Mouse (Mus musculus): ENCODE measurements around the gene Larp4b. TPM values are rescaled to one million over a fixed set of nuclear protein-coding genes. Genes with fewer than 3 reads are reported as not detected.

The Larp4b gene
- polyA plus RNA-seq, 1 experiment from 2014 or later = 42.4 TPM

- no peak for ATAC-seq
- 93% methylated on average over 3 of the region's 3 CpGs for WGBS
- H3K4me3 ChIP-seq (replicated peaks; ENCODE audit: low read length) = no peak overlapping the region
- no peak overlapping the region for H3K9ac ChIP-seq (replicated peaks; ENCODE audit: low read depth, low read length)
- no peak overlapping the region for H3K4me2 ChIP-seq (ENCODE audit: low read length)
- no peaks in the 10 kb centered on the region for H3K4me1 ChIP-seq (replicated peaks; ENCODE audit: control insufficient read depth, insufficient read depth, low read length)
- no peaks in the 10 kb centered on the region for H3K36me3 ChIP-seq (ENCODE audit: control insufficient read depth, insufficient read depth)
- H3K27me3 ChIP-seq (replicated peaks; ENCODE audit: control insufficient read depth, insufficient read depth, low read length) = no peaks in the 10 kb centered on the region
- H3K9me3 ChIP-seq (ENCODE audit: control insufficient read depth, low read length) = no peaks in the 10 kb centered on the region
- H3K27ac ChIP-seq (ENCODE audit: low read length) = no peak overlapping the region
Measured at GRCm38 (mm10) chr13:9113735-9114134, 20.1 kb downstream of the Larp4b start.

- ATAC-seq = no peak
- H3K4me2 ChIP-seq (ENCODE audit: low read length) = no peak overlapping the region
- H3K9me3 ChIP-seq (ENCODE audit: control insufficient read depth, low read length) = no peaks in the 10 kb centered on the region
- WGBS = 89% methylated on average over 10 of the region's 10 CpGs
- no peaks in the 10 kb centered on the region for H3K27me3 ChIP-seq (replicated peaks; ENCODE audit: control insufficient read depth, insufficient read depth, low read length)
- H3K36me3 ChIP-seq (ENCODE audit: control insufficient read depth, insufficient read depth) = peaks cover 10% of the 10 kb centered on the region
- no peaks in the 10 kb centered on the region for H3K4me1 ChIP-seq (replicated peaks; ENCODE audit: control insufficient read depth, insufficient read depth, low read length)
- no peak overlapping the region for H3K9ac ChIP-seq (replicated peaks; ENCODE audit: low read depth, low read length)
- H3K4me3 ChIP-seq (replicated peaks; ENCODE audit: low read length) = no peak overlapping the region
- no peak overlapping the region for H3K27ac ChIP-seq (ENCODE audit: low read length)
Measured at GRCm38 (mm10) chr13:9120835-9121542, 27.3 kb downstream of the Larp4b start.

GRCm38 (mm10) chr13:9122045-9122444, 28.4 kb downstream of the Larp4b start:
- Histone ChIP-seq H3K9me3 (ENCODE audit: control insufficient read depth, low read length) (no peaks in the 10 kb centered on the region), H3K27me3 (replicated peaks; ENCODE audit: control insufficient read depth, insufficient read depth, low read length) (no peaks in the 10 kb centered on the region), H3K27ac (ENCODE audit: low read length) (no peak overlapping the region), H3K36me3 (ENCODE audit: control insufficient read depth, insufficient read depth) (peaks cover 13% of the 10 kb centered on the region), H3K9ac (replicated peaks; ENCODE audit: low read depth, low read length) (no peak overlapping the region), H3K4me1 (replicated peaks; ENCODE audit: control insufficient read depth, insufficient read depth, low read length) (no peaks in the 10 kb centered on the region), H3K4me2 (ENCODE audit: low read length) (no peak overlapping the region), H3K4me3 (replicated peaks; ENCODE audit: low read length) (no peak overlapping the region)
- ATAC-seq = no peak
- WGBS = 92% methylated on average over 4 of the region's 4 CpGs

GRCm38 (mm10) chr13:9125193-9125592, 31.5 kb downstream of the Larp4b start:
- no peaks in the 10 kb centered on the region for H3K9me3 ChIP-seq (ENCODE audit: control insufficient read depth, low read length)
- ATAC-seq = no peak
- no peaks in the 10 kb centered on the region for H3K4me1 ChIP-seq (replicated peaks; ENCODE audit: control insufficient read depth, insufficient read depth, low read length)
- WGBS = 91% methylated on average over 7 of the region's 7 CpGs
- H3K9ac ChIP-seq (replicated peaks; ENCODE audit: low read depth, low read length) = no peak overlapping the region
- H3K4me2 ChIP-seq (ENCODE audit: low read length) = no peak overlapping the region
- H3K27ac ChIP-seq (ENCODE audit: low read length) = no peak overlapping the region
- H3K36me3 ChIP-seq (ENCODE audit: control insufficient read depth, insufficient read depth) = peaks cover 21% of the 10 kb centered on the region
- H3K27me3 ChIP-seq (replicated peaks; ENCODE audit: control insufficient read depth, insufficient read depth, low read length) = no peaks in the 10 kb centered on the region
- no peak overlapping the region for H3K4me3 ChIP-seq (replicated peaks; ENCODE audit: low read length)

- Histone ChIP-seq H3K9me3 (ENCODE audit: control insufficient read depth, low read length) (no peaks in the 10 kb centered on the region), H3K4me3 (replicated peaks; ENCODE audit: low read length) (no peak overlapping the region), H3K27ac (ENCODE audit: low read length) (no peak overlapping the region), H3K4me2 (ENCODE audit: low read length) (no peak overlapping the region), H3K36me3 (ENCODE audit: control insufficient read depth, insufficient read depth) (peaks cover 25% of the 10 kb centered on the region), H3K27me3 (replicated peaks; ENCODE audit: control insufficient read depth, insufficient read depth, low read length) (no peaks in the 10 kb centered on the region), H3K9ac (replicated peaks; ENCODE audit: low read depth, low read length) (no peak overlapping the region), H3K4me1 (replicated peaks; ENCODE audit: control insufficient read depth, insufficient read depth, low read length) (no peaks in the 10 kb centered on the region)
- 95% methylated on average over 4 of the region's 4 CpGs for WGBS
- ATAC-seq = no peak
Measured at GRCm38 (mm10) chr13:9127715-9128114, 34.0 kb downstream of the Larp4b start.

- H3K4me1 ChIP-seq (replicated peaks; ENCODE audit: control insufficient read depth, insufficient read depth, low read length) = no peaks in the 10 kb centered on the region
- H3K4me3 ChIP-seq (replicated peaks; ENCODE audit: low read length) = no peak overlapping the region
- no peak overlapping the region for H3K27ac ChIP-seq (ENCODE audit: low read length)
- no peak overlapping the region for H3K4me2 ChIP-seq (ENCODE audit: low read length)
- H3K9me3 ChIP-seq (ENCODE audit: control insufficient read depth, low read length) = no peaks in the 10 kb centered on the region
- no peaks in the 10 kb centered on the region for H3K27me3 ChIP-seq (replicated peaks; ENCODE audit: control insufficient read depth, insufficient read depth, low read length)
- H3K9ac ChIP-seq (replicated peaks; ENCODE audit: low read depth, low read length) = no peak overlapping the region
- 92% methylated on average over 6 of the region's 6 CpGs for WGBS
- ATAC-seq = no peak
- peaks cover 23% of the 10 kb centered on the region for H3K36me3 ChIP-seq (ENCODE audit: control insufficient read depth, insufficient read depth)
Measured at GRCm38 (mm10) chr13:9128707-9129314, 35.1 kb downstream of the Larp4b start.

- ATAC-seq = no peak
- Histone ChIP-seq H3K36me3 (ENCODE audit: control insufficient read depth, insufficient read depth) (peaks cover 12% of the 10 kb centered on the region), H3K4me2 (ENCODE audit: low read length) (no peak overlapping the region), H3K4me1 (replicated peaks; ENCODE audit: control insufficient read depth, insufficient read depth, low read length) (no peaks in the 10 kb centered on the region), H3K9me3 (ENCODE audit: control insufficient read depth, low read length) (no peaks in the 10 kb centered on the region), H3K4me3 (replicated peaks; ENCODE audit: low read length) (no peak overlapping the region), H3K27ac (ENCODE audit: low read length) (no peak overlapping the region), H3K27me3 (replicated peaks; ENCODE audit: control insufficient read depth, insufficient read depth, low read length) (no peaks in the 10 kb centered on the region), H3K9ac (replicated peaks; ENCODE audit: low read depth, low read length) (no peak overlapping the region)
- 79% methylated on average over 2 of the region's 2 CpGs for WGBS
Measured at GRCm38 (mm10) chr13:9134421-9134820, 40.7 kb downstream of the Larp4b start.

- H3K4me2 ChIP-seq (ENCODE audit: low read length) = no peak overlapping the region
- WGBS = 89% methylated on average over 6 of the region's 6 CpGs
- H3K27me3 ChIP-seq (replicated peaks; ENCODE audit: control insufficient read depth, insufficient read depth, low read length) = no peaks in the 10 kb centered on the region
- ATAC-seq = no peak
- no peak overlapping the region for H3K9ac ChIP-seq (replicated peaks; ENCODE audit: low read depth, low read length)
- H3K9me3 ChIP-seq (ENCODE audit: control insufficient read depth, low read length) = no peaks in the 10 kb centered on the region
- H3K4me1 ChIP-seq (replicated peaks; ENCODE audit: control insufficient read depth, insufficient read depth, low read length) = no peaks in the 10 kb centered on the region
- peaks cover 10% of the 10 kb centered on the region for H3K36me3 ChIP-seq (ENCODE audit: control insufficient read depth, insufficient read depth)
- H3K27ac ChIP-seq (ENCODE audit: low read length) = no peak overlapping the region
- H3K4me3 ChIP-seq (replicated peaks; ENCODE audit: low read length) = no peak overlapping the region
Measured at GRCm38 (mm10) chr13:9136088-9136487, 42.4 kb downstream of the Larp4b start.

- Histone ChIP-seq H3K4me1 (replicated peaks; ENCODE audit: control insufficient read depth, insufficient read depth, low read length) (no peaks in the 10 kb centered on the region), H3K9me3 (ENCODE audit: control insufficient read depth, low read length) (no peaks in the 10 kb centered on the region), H3K4me3 (replicated peaks; ENCODE audit: low read length) (no peak overlapping the region), H3K27me3 (replicated peaks; ENCODE audit: control insufficient read depth, insufficient read depth, low read length) (no peaks in the 10 kb centered on the region), H3K27ac (ENCODE audit: low read length) (no peak overlapping the region), H3K36me3 (ENCODE audit: control insufficient read depth, insufficient read depth) (peaks cover 10% of the 10 kb centered on the region), H3K4me2 (ENCODE audit: low read length) (no peak overlapping the region), H3K9ac (replicated peaks; ENCODE audit: low read depth, low read length) (no peak overlapping the region)
- WGBS = 61% methylated on average over 4 of the region's 4 CpGs
- ATAC-seq = no peak; the same call in 1 of the 2 replicates
Measured at GRCm38 (mm10) chr13:9136733-9137132, 43.1 kb downstream of the Larp4b start.
